Comparison of ENCODE assay signal across 8 mouse cellular contexts in the genomic region with DNA sequence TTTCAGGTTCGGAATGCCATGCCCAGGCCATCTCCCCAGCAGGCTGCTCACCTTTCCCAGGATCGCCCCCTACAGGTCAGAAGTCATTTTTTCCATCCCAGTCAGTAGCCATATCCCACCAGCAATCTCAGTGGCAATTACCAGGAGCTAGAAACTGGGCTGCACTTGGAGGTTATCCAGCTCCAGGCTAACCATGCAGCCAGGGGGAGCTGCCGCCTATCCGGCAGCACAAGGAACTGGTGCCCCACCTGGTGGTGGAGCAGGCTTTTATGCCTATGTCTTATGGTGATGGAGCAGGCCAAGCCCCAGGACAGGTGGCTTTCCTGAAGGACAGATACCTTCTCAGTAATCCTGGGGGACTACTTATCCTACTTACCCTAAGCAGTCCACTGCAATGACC. TPM values are rescaled to one million over a fixed set of nuclear protein-coding genes. Genes with fewer than 3 reads are reported as not detected.
DNase-seq lines count a peak whose midpoint lies in the region; ATAC-seq lines count a peak whose summit lies in the region.
"Had no signal": no experiment of that assay in that cellular context is flagged by ENCODE, and none has a peak within 500 bp of the region (broad histone marks: within the 10 kb centered on the region; RNA-seq: fewer than 3 reads in every experiment).

No protein-coding gene starts in this region.

- no peaks in the 10 kb centered on the region for H3K9me3 ChIP-seq in embryonic facial prominence, embryonic 14.5 days (ENCODE audit: control insufficient read depth, low read length)
- H3K9me3 ChIP-seq in kidney, embryonic 16.5 days (ENCODE audit: low read length) = no peaks in the 10 kb centered on the region
- H3K9me3 ChIP-seq: lung, embryonic 15.5 days had no signal

- no peak overlapping the region for H3K27ac ChIP-seq in embryonic facial prominence, embryonic 14.5 days (replicated peaks; ENCODE audit: low read depth, low read length)
- H3K27ac ChIP-seq in kidney, embryonic 16.5 days (ENCODE audit: low read length) = no peak overlapping the region
- H3K27ac ChIP-seq: lung, embryonic 15.5 days had no signal

- 0 out of 2 replicates have a peak, but pooled peaks have one; percentile 41 for ATAC-seq in embryonic facial prominence, embryonic 14.5 days (ENCODE audit: low read depth)
- ATAC-seq in kidney, embryonic 16.5 days (ENCODE audit: low FRiP score, low TSS enrichment) = peak; percentile 51

- 27% methylated on average over 4 of the region's 4 CpGs for WGBS in embryonic facial prominence, embryonic 14.5 days
- WGBS in kidney, embryonic 16.5 days = 27% methylated on average over 4 of the region's 4 CpGs

- no peak overlapping the region for H3K4me2 ChIP-seq in embryonic facial prominence, embryonic 14.5 days (ENCODE audit: low read depth, low read length)
- no peak overlapping the region for H3K4me2 ChIP-seq in kidney, embryonic 16.5 days (replicated peaks; ENCODE audit: low read depth, low read length)
- H3K4me2 ChIP-seq: lung, embryonic 15.5 days had no signal

- H3K36me3 ChIP-seq in embryonic facial prominence, embryonic 14.5 days (ENCODE audit: control insufficient read depth, insufficient read depth, low read length) = no peaks in the 10 kb centered on the region
- H3K36me3 ChIP-seq in kidney, embryonic 16.5 days (ENCODE audit: insufficient read depth, low read length) = no peaks in the 10 kb centered on the region
- H3K36me3 ChIP-seq: lung, embryonic 15.5 days had no signal

- no peaks in the 10 kb centered on the region for H3K4me1 ChIP-seq in embryonic facial prominence, embryonic 14.5 days (ENCODE audit: control insufficient read depth, insufficient read depth, low read length)
- no peaks in the 10 kb centered on the region for H3K4me1 ChIP-seq in kidney, embryonic 16.5 days (ENCODE audit: insufficient read depth, low read length)

- peak; percentile 31 for DNase-seq in ovary, adult 18-20 months (ENCODE audit: low spot score)
- no peak for DNase-seq in ovary, postnatal 10 days (ENCODE audit: low spot score)
- DNase-seq in adrenal gland, postnatal 14 days = peak; percentile 70
- peak; percentile 65 for DNase-seq in embryonic facial prominence, embryonic 14.5 days (ENCODE audit: low spot score)
- DNase-seq in lung, postnatal 36 days = peak; percentile 84
- DNase-seq in urinary bladder, postnatal 10 days (ENCODE audit: low spot score) = peak; percentile 28

- H3K27me3 ChIP-seq in embryonic facial prominence, embryonic 14.5 days (replicated peaks; ENCODE audit: control insufficient read depth, insufficient read depth, low read length) = no peaks in the 10 kb centered on the region
- no peaks in the 10 kb centered on the region for H3K27me3 ChIP-seq in kidney, embryonic 16.5 days (ENCODE audit: insufficient read depth, low read length)
- H3K27me3 ChIP-seq: lung, embryonic 15.5 days had no signal

- H3K4me3 ChIP-seq in embryonic facial prominence, embryonic 14.5 days (ENCODE audit: low read depth, low read length) = no peak overlapping the region
- no peak overlapping the region for H3K4me3 ChIP-seq in kidney, embryonic 16.5 days (ENCODE audit: low read length)
- H3K4me3 ChIP-seq: lung, embryonic 15.5 days had no signal

- H3K9ac ChIP-seq in embryonic facial prominence, embryonic 14.5 days (ENCODE audit: low read depth, low read length) = no peak overlapping the region
- no peak overlapping the region for H3K9ac ChIP-seq in kidney, embryonic 16.5 days (replicated peaks; ENCODE audit: low read length)
- H3K9ac ChIP-seq: lung, embryonic 15.5 days had no signal

RNA-seq across cellular contexts. Expression of a gene that starts 26.3 kb away (rescaled TPM):
- total RNA-seq in adrenal gland, postnatal 14 days (2021) = 7.7 and 11.2 TPM in 2 replicates
- 26.1 and 28.1 TPM in 2 replicates for polyA plus RNA-seq in embryonic facial prominence, embryonic 14.5 days (2014; fragmentation: Nextera tagmentation; extraction: Ambion mirVana)
- polyA plus RNA-seq in kidney, embryonic 16.5 days (2015; fragmentation: Nextera tagmentation; extraction: Ambion mirVana) = 24.5 and 27.8 TPM in 2 replicates
